In genomic region chr5:35728344-35728956, GRCm38 (mm10) we compare ENCODE assay signal across 8 mouse cellular contexts. TPM values are rescaled to one million over a fixed set of nuclear protein-coding genes. Genes with fewer than 3 reads are reported as not detected.
DNase-seq lines count a peak whose midpoint lies in the region; ATAC-seq and TF ChIP-seq lines count a peak whose summit lies in the region.

No protein-coding gene starts in this region.

- no peak overlapping the region for H3K4me2 ChIP-seq in midbrain, embryonic 14.5 days (ENCODE audit: low read length)

- 89% methylated on average over 12 of the region's 12 CpGs for WGBS in midbrain, embryonic 10.5 days
- 87% methylated on average over 12 of the region's 12 CpGs for WGBS in midbrain, embryonic 14.5 days
- 87% methylated on average over 12 of the region's 12 CpGs for WGBS in limb, embryonic 10.5 days
- WGBS in olfactory bulb, adult 2 months, result 86% methylated on average over 12 of the region's 12 CpGs

- H3K36me3 ChIP-seq in midbrain, embryonic 10.5 days, result no peaks in the 10 kb centered on the region
- no peaks in the 10 kb centered on the region for H3K36me3 ChIP-seq in midbrain, embryonic 14.5 days (ENCODE audit: control insufficient read depth, insufficient read depth, low read length)
- no peaks in the 10 kb centered on the region for H3K36me3 ChIP-seq in limb, embryonic 10.5 days

- no peak for ATAC-seq in midbrain, embryonic 14.5 days (ENCODE audit: low FRiP score, low TSS enrichment)

- H3K9ac ChIP-seq in midbrain, embryonic 14.5 days (replicated peaks; ENCODE audit: low read length), result no peak overlapping the region

- peak; percentile 93 for DNase-seq in heart, adult 11 months
- no peak for DNase-seq in heart, adult 18-20 months
- DNase-seq in midbrain, embryonic 10.5 days (ENCODE audit: low spot score), result no peak
- no peak for DNase-seq in midbrain, embryonic 14.5 days
- DNase-seq in limb, embryonic 10.5 days (ENCODE audit: low spot score), result no peak
- no peak for DNase-seq in right cerebral cortex, postnatal 14 days
- DNase-seq in natural killer cell, adult 2 months (ENCODE audit: low spot score in 2 of 2), result no peak

- TF ChIP-seq POLR2A in olfactory bulb, adult 2 months (IDR thresholded peaks at IDR 0.05; ENCODE audit: insufficient read depth, low read depth, low read length), result no peak

- H3K27ac ChIP-seq in midbrain, embryonic 10.5 days (replicated peaks), result peak overlapping the region; percentile 43
- H3K27ac ChIP-seq in midbrain, embryonic 14.5 days (replicated peaks; ENCODE audit: low read depth, low read length), result no peak overlapping the region
- H3K27ac ChIP-seq in limb, embryonic 10.5 days, result peak overlapping the region; percentile 78
- 0 out of 2 replicates have a peak overlapping the region, but pooled peaks have one; percentile 2 for H3K27ac ChIP-seq in olfactory bulb, adult 2 months (ENCODE audit: insufficient read depth, low read depth, low read length)

- no peaks in the 10 kb centered on the region for H3K27me3 ChIP-seq in midbrain, embryonic 10.5 days (ENCODE audit: low read depth, poor library complexity, severe bottlenecking)
- H3K27me3 ChIP-seq in midbrain, embryonic 14.5 days (ENCODE audit: control insufficient read depth, insufficient read depth, low read length), result no peaks in the 10 kb centered on the region
- H3K27me3 ChIP-seq in limb, embryonic 10.5 days (ENCODE audit: low read depth, poor library complexity, severe bottlenecking), result no peaks in the 10 kb centered on the region

- no peaks in the 10 kb centered on the region; the same call in 1 of the 2 replicates for H3K4me1 ChIP-seq in midbrain, embryonic 10.5 days
- no peaks in the 10 kb centered on the region for H3K4me1 ChIP-seq in midbrain, embryonic 14.5 days (ENCODE audit: control insufficient read depth, insufficient read depth, low read length)
- H3K4me1 ChIP-seq in limb, embryonic 10.5 days, result peaks cover 22% of the 10 kb centered on the region
- H3K4me1 ChIP-seq in olfactory bulb, adult 2 months (ENCODE audit: control insufficient read depth, insufficient read depth, low read length), result peaks cover 5% of the 10 kb centered on the region; the same call in 1 of the 2 replicates

- H3K9me3 ChIP-seq in midbrain, embryonic 10.5 days (replicated peaks), result no peaks in the 10 kb centered on the region
- no peaks in the 10 kb centered on the region for H3K9me3 ChIP-seq in midbrain, embryonic 14.5 days (ENCODE audit: control insufficient read depth, low read length)
- H3K9me3 ChIP-seq in limb, embryonic 10.5 days (replicated peaks), result no peaks in the 10 kb centered on the region

- H3K4me3 ChIP-seq in midbrain, embryonic 10.5 days, result 0 out of 2 replicates have a peak overlapping the region, but pooled peaks have one; percentile 11
- no peak overlapping the region for H3K4me3 ChIP-seq in midbrain, embryonic 14.5 days (replicated peaks; ENCODE audit: low read depth, low read length)
- peak overlapping the region; percentile 9; the same call in 1 of the 2 replicates for H3K4me3 ChIP-seq in limb, embryonic 10.5 days
- H3K4me3 ChIP-seq in olfactory bulb, adult 2 months (ENCODE audit: insufficient read depth, low read depth, low read length), result no peak overlapping the region; the same call in 1 of the 2 replicates

- no peak for TF ChIP-seq CTCF in olfactory bulb, adult 2 months (IDR thresholded peaks at IDR 0.05; ENCODE audit: insufficient read depth, low read depth, low read length)

RNA-seq across cellular contexts. Expression of gene Sh3tc1, which starts 11.3 kb away (rescaled TPM):
- 10 to 100 TPM in 1 of 2 experiments, 1 to 10 TPM in 1; 8.2 to 10.3 TPM for total RNA-seq in heart, adult 18-20 months (2021)
- 3.6 and 3.8 TPM in 2 replicates for polyA plus RNA-seq in midbrain, embryonic 10.5 days (2016; fragmentation: Nextera tagmentation; extraction: Ambion mirVana)
- polyA plus RNA-seq in midbrain, embryonic 14.5 days (2014; fragmentation: Nextera tagmentation; extraction: Ambion mirVana), result 1.7 and 2.2 TPM in 2 replicates
- polyA plus RNA-seq in limb, embryonic 10.5 days (2016; fragmentation: Nextera tagmentation; extraction: Ambion mirVana), result 4.9 and 6.6 TPM in 2 replicates
- not detected in 2 replicates for polyA plus RNA-seq in olfactory bulb, adult 2 months (2012; ENCODE audit: insufficient read depth, insufficient read length, low replicate concordance, missing spikeins)

RNA-seq across cellular contexts. Expression of gene Ablim2, which starts 29.2 kb away (rescaled TPM):
- total RNA-seq in heart, adult 18-20 months (2021), result 10 to 100 TPM; 21.4 to 24.4 TPM
- 0.62 and 0.84 TPM in 2 replicates for polyA plus RNA-seq in midbrain, embryonic 10.5 days (2016; fragmentation: Nextera tagmentation; extraction: Ambion mirVana)
- polyA plus RNA-seq in midbrain, embryonic 14.5 days (2014; fragmentation: Nextera tagmentation; extraction: Ambion mirVana), result 9.6 and 13.9 TPM in 2 replicates
- 0.74 and 0.92 TPM in 2 replicates for polyA plus RNA-seq in limb, embryonic 10.5 days (2016; fragmentation: Nextera tagmentation; extraction: Ambion mirVana)
- not detected in 2 replicates for polyA plus RNA-seq in olfactory bulb, adult 2 months (2012; ENCODE audit: insufficient read depth, insufficient read length, low replicate concordance, missing spikeins)

RNA-seq across cellular contexts. Expression of gene Htra3, which starts 48.9 kb away (rescaled TPM):
- 10 to 100 TPM; 73.5 to 83.6 TPM for total RNA-seq in heart, adult 18-20 months (2021)
- polyA plus RNA-seq in midbrain, embryonic 10.5 days (2016; fragmentation: Nextera tagmentation; extraction: Ambion mirVana), result 5.2 and 7.6 TPM in 2 replicates
- 11.2 and 11.4 TPM in 2 replicates for polyA plus RNA-seq in midbrain, embryonic 14.5 days (2014; fragmentation: Nextera tagmentation; extraction: Ambion mirVana)
- 0.51 and 0.62 TPM in 2 replicates for polyA plus RNA-seq in limb, embryonic 10.5 days (2016; fragmentation: Nextera tagmentation; extraction: Ambion mirVana)
- not detected in 2 replicates for polyA plus RNA-seq in olfactory bulb, adult 2 months (2012; ENCODE audit: insufficient read depth, insufficient read length, low replicate concordance, missing spikeins)

Comparison
In these comparisons a context has a peak if more than half of its experiments do, and no peak if none do; other contexts are left out.
1. H3K4me3 ChIP-seq: peak in midbrain, embryonic 10.5 days (single experiment) and limb, embryonic 10.5 days (single experiment); none in midbrain, embryonic 14.5 days (single experiment) and olfactory bulb, adult 2 months (single experiment).